Mouse (Mus musculus): Measurements from ENCODE around the gene Nfib. TPM values are rescaled to one million over a fixed set of nuclear protein-coding genes. Genes with fewer than 3 reads are reported as not detected.

The Nfib gene
- polyA plus RNA-seq, 1 experiment from 2014 or later, result 113 TPM

DNA sequence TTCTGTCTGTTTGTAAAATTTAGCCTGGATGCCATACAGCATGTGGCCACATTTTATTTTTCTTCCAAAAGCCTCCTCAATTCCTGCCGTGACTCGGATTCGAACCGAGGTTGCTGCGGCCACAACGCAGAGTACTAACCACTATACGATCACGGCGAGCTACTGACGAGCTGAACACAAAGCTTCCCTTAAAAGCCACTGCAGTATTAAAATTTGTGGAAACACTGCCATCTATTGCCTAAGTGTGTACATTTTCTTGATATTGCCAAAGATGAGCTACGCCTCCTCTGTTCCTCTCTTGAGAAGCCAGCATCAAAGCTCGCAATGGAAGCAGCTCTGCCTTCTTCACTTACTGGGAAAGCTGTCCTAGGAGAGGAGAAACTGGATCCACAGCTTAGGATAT is 86.0 kb downstream of the Nfib start:
- ATAC-seq (ENCODE audit: insufficient number of reproducible peaks, low FRiP score, low TSS enrichment, low read depth), result no peak
- Histone ChIP-seq H3K4me3 (no peak overlapping the region), H3K36me3 (no peaks in the 10 kb centered on the region), H3K9ac (no peak overlapping the region), H3K4me2 (no peak overlapping the region), H3K27me3 (no peaks in the 10 kb centered on the region), H3K9me3 (no peaks in the 10 kb centered on the region), H3K4me1 (peaks cover 28% of the 10 kb centered on the region), H3K27ac (0 out of 2 replicates have a peak overlapping the region, but pooled peaks have one; percentile 5)
- WGBS, result 45% methylated on average over 12 of the region's 12 CpGs

DNA sequence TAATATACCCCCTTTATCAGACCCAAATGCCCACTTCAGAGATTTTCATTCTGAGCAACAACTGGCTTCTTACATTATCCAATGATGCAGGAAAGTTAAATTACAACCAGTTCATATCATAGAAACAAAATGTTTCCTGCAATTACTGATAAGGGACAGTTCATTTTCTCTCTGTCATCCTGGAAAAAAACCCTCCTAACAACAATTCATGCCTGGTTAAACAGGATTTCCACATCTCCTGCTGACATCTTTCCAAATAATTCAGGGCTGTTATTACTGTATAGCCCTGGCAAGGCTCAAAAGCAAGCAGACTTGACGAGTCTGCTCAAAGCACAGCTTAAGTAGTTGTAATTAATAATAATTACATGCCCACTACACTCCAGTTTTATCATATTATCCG is 86.5 kb downstream of the Nfib start:
- Histone ChIP-seq H3K27me3 (no peaks in the 10 kb centered on the region), H3K4me1 (peaks cover 30% of the 10 kb centered on the region), H3K9ac (no peak overlapping the region), H3K27ac (no peak overlapping the region), H3K4me2 (no peak overlapping the region), H3K4me3 (no peak overlapping the region), H3K36me3 (no peaks in the 10 kb centered on the region), H3K9me3 (no peaks in the 10 kb centered on the region)
- no peak for ATAC-seq (ENCODE audit: insufficient number of reproducible peaks, low FRiP score, low TSS enrichment, low read depth)
- 54% methylated on average over 2 of the region's 2 CpGs for WGBS

GRCm38 (mm10) chr4:82617257-82617656 is 88.3 kb downstream of the Nfib start:
- Histone ChIP-seq H3K4me2 (no peak overlapping the region), H3K4me1 (peaks cover 20% of the 10 kb centered on the region), H3K36me3 (no peaks in the 10 kb centered on the region), H3K9me3 (no peaks in the 10 kb centered on the region), H3K9ac (no peak overlapping the region), H3K27ac (no peak overlapping the region), H3K4me3 (no peak overlapping the region), H3K27me3 (no peaks in the 10 kb centered on the region)
- ATAC-seq (ENCODE audit: insufficient number of reproducible peaks, low FRiP score, low TSS enrichment, low read depth), result no peak
- WGBS, result 89% methylated on average over 10 of the region's 10 CpGs

- Histone ChIP-seq H3K27ac (no peak overlapping the region), H3K9me3 (no peaks in the 10 kb centered on the region), H3K4me2 (no peak overlapping the region), H3K4me3 (no peak overlapping the region), H3K4me1 (peaks cover 15% of the 10 kb centered on the region), H3K9ac (no peak overlapping the region), H3K27me3 (no peaks in the 10 kb centered on the region), H3K36me3 (no peaks in the 10 kb centered on the region)
- ATAC-seq (ENCODE audit: insufficient number of reproducible peaks, low FRiP score, low TSS enrichment, low read depth), result no peak
- 73% methylated on average over 5 of the region's 5 CpGs for WGBS
These were observed 89.8 kb downstream of the Nfib start for GRCm38 (mm10) chr4:82615712-82616111.

DNA sequence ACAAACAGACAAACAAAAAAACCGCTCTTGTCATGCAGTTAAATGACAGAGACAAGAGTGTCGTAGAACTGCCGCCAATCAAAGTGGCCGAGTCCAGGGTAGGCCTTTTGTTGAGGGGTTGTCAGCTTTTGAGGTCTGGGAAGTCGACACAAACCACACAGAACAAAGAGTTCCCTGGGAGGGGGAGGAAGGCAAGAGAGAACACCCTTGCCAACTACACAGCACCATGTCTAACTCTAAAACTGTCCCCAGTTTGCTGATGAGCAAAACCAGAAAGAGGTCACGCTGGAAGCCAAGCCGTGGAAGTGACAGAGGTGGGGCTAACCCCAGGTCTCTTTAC is 91.1 kb downstream of the Nfib start:
- Histone ChIP-seq H3K9me3 (no peaks in the 10 kb centered on the region), H3K4me2 (no peak overlapping the region), H3K4me3 (no peak overlapping the region), H3K36me3 (no peaks in the 10 kb centered on the region), H3K27me3 (no peaks in the 10 kb centered on the region), H3K4me1 (peaks cover 19% of the 10 kb centered on the region), H3K9ac (no peak overlapping the region), H3K27ac (peak overlapping the region; percentile 55)
- 45% methylated on average over 7 of the region's 7 CpGs for WGBS
- no peak for ATAC-seq (ENCODE audit: insufficient number of reproducible peaks, low FRiP score, low TSS enrichment, low read depth)

GRCm38 (mm10) chr4:82613606-82614465 is 91.7 kb downstream of the Nfib start:
- H3K27ac ChIP-seq, result peak overlapping the region; percentile 55
- no peaks in the 10 kb centered on the region for H3K36me3 ChIP-seq
- no peak overlapping the region for H3K9ac ChIP-seq
- H3K4me3 ChIP-seq, result no peak overlapping the region
- 0 out of 2 replicates have a peak overlapping the region, but pooled peaks have one; percentile 2 for H3K4me2 ChIP-seq
- no peaks in the 10 kb centered on the region for H3K9me3 ChIP-seq
- ATAC-seq (ENCODE audit: insufficient number of reproducible peaks, low FRiP score, low TSS enrichment, low read depth), result no peak
- no peaks in the 10 kb centered on the region for H3K27me3 ChIP-seq
- H3K4me1 ChIP-seq, result peaks cover 22% of the 10 kb centered on the region
- WGBS, result 16% methylated on average over 7 of the region's 7 CpGs

DNA sequence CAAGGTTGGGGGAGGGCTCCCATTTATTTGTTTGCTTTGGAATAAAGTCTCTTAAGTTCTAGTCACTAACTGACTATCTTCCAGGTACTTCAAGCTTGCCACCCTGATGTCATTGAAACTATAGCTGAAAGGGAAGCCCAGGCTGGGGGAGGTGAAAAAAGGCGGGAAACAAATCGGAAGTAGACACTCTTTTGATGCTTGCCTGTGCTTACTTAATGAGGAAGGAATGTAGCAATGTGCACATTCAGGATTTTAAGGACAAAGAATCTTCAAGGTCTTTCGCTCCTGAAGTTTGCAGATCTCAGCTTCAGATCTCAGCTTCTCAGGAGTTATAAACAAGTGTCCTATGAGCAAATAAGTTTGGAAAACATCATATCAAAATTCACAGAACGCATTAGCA is 95.9 kb downstream of the Nfib start:
- Histone ChIP-seq H3K4me1 (peaks cover 33% of the 10 kb centered on the region), H3K9ac (no peak overlapping the region), H3K27me3 (no peaks in the 10 kb centered on the region), H3K4me2 (no peak overlapping the region), H3K36me3 (no peaks in the 10 kb centered on the region), H3K27ac (no peak overlapping the region), H3K4me3 (no peak overlapping the region), H3K9me3 (no peaks in the 10 kb centered on the region)
- 67% methylated on average over 4 of the region's 4 CpGs for WGBS
- ATAC-seq (ENCODE audit: insufficient number of reproducible peaks, low FRiP score, low TSS enrichment, low read depth), result no peak

DNA sequence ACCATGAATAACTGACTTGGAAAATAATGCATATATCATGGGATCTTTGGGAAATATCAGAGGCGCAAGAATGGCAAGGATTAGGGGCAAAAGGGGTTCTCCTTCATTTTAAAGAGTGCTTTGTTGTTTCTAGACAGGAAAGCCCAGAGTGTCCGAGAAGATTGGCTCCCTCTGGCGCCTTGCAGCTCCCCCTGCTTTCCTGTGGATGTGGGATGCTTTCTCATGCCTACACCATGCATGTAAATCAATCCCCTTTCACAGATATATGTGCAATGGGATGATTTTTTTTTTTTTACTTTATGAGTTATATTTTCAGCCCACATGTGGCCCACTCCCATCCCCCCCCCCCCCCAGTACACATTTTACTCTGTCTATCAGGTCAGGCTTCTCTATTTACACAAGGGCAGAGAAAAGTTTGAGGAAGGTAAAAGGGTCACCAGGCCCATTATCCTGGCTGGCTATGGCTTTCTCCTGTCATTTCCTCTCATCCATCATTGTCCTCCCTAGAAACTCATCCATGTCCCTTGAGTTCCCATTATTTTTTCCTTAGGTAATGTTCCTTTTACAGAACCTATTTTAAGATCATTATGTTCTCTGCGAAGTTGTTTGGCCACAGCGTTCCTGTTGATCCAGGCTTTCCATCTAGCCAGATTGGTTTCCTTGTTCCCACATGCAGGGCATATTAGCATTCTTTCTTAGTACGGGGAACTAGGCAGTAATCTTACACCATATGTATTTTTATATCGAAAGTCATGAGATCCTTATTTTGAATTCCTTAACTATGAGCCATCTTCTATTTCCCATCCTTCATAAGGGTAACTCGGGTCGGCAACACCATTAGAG is 96.6 kb downstream of the Nfib start:
- H3K4me2 ChIP-seq, result no peak overlapping the region
- no peaks in the 10 kb centered on the region for H3K9me3 ChIP-seq
- H3K27me3 ChIP-seq, result no peaks in the 10 kb centered on the region
- no peak for ATAC-seq (ENCODE audit: insufficient number of reproducible peaks, low FRiP score, low TSS enrichment, low read depth)
- H3K27ac ChIP-seq, result no peak overlapping the region
- H3K36me3 ChIP-seq, result no peaks in the 10 kb centered on the region
- H3K4me3 ChIP-seq, result no peak overlapping the region
- H3K4me1 ChIP-seq, result peaks cover 30% of the 10 kb centered on the region
- 51% methylated on average over 9 of the region's 9 CpGs for WGBS
- no peak overlapping the region for H3K9ac ChIP-seq

- Histone ChIP-seq H3K4me1 (peaks cover 25% of the 10 kb centered on the region), H3K4me2 (no peak overlapping the region), H3K36me3 (no peaks in the 10 kb centered on the region), H3K9ac (no peak overlapping the region), H3K27ac (no peak overlapping the region), H3K27me3 (no peaks in the 10 kb centered on the region), H3K4me3 (no peak overlapping the region), H3K9me3 (no peaks in the 10 kb centered on the region)
- no peak for ATAC-seq (ENCODE audit: insufficient number of reproducible peaks, low FRiP score, low TSS enrichment, low read depth)
- 87% methylated on average over 4 of the region's 4 CpGs for whole genome bisulfite sequencing
These were observed 98.3 kb downstream of the Nfib start for GRCm38 (mm10) chr4:82607266-82607665.

DNA sequence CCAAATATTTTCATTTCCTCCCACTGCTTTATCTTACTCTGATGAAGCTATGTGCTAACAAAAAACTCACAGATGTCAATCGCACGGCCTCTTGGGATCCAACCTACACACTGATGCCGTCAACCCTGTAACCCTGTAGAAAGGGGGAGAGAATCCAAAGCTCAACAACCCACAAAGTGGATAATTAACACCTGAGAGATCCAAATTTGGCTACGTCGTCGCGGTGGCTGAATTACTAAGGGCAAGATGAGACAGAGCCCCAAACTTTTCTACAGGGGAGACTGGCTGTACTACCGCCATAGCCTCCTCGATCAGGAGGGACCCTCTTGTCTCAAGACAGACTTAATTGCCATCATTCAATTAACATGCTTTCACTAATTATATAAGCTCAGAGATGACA is 99.2 kb downstream of the Nfib start:
- peaks cover 25% of the 10 kb centered on the region for H3K4me1 ChIP-seq
- H3K9ac ChIP-seq, result no peak overlapping the region
- H3K9me3 ChIP-seq, result no peaks in the 10 kb centered on the region
- no peaks in the 10 kb centered on the region for H3K36me3 ChIP-seq
- ATAC-seq (ENCODE audit: insufficient number of reproducible peaks, low FRiP score, low TSS enrichment, low read depth), result no peak
- H3K27ac ChIP-seq, result no peak overlapping the region
- H3K4me3 ChIP-seq, result no peak overlapping the region
- no peak overlapping the region for H3K4me2 ChIP-seq
- H3K27me3 ChIP-seq, result no peaks in the 10 kb centered on the region
- whole genome bisulfite sequencing, result 75% methylated on average over 9 of the region's 9 CpGs

GRCm38 (mm10) chr4:82605034-82605784 is 100.3 kb downstream of the Nfib start:
- Histone ChIP-seq H3K9ac (no peak overlapping the region), H3K27me3 (no peaks in the 10 kb centered on the region), H3K9me3 (no peaks in the 10 kb centered on the region), H3K36me3 (no peaks in the 10 kb centered on the region), H3K4me2 (peak overlapping the region; percentile 32), H3K4me1 (peaks cover 25% of the 10 kb centered on the region), H3K4me3 (no peak overlapping the region), H3K27ac (peak overlapping the region; percentile 86)
- 0 out of 2 replicates have a peak, but pooled peaks have one; percentile 69 for ATAC-seq (ENCODE audit: insufficient number of reproducible peaks, low FRiP score, low TSS enrichment, low read depth)
- WGBS, result 25% methylated on average over 14 of the region's 14 CpGs

Data from limb, embryonic 15.5 days (tissue).